Mouse (Mus musculus): ENCODE measurements at regions not wholly inside any gene's neighbourhood (a gene's known extent, or its start where the extent isn't known, plus 50 kb on each side); places are given as distances from the start of the nearest gene placed in this dataset.

DNA sequence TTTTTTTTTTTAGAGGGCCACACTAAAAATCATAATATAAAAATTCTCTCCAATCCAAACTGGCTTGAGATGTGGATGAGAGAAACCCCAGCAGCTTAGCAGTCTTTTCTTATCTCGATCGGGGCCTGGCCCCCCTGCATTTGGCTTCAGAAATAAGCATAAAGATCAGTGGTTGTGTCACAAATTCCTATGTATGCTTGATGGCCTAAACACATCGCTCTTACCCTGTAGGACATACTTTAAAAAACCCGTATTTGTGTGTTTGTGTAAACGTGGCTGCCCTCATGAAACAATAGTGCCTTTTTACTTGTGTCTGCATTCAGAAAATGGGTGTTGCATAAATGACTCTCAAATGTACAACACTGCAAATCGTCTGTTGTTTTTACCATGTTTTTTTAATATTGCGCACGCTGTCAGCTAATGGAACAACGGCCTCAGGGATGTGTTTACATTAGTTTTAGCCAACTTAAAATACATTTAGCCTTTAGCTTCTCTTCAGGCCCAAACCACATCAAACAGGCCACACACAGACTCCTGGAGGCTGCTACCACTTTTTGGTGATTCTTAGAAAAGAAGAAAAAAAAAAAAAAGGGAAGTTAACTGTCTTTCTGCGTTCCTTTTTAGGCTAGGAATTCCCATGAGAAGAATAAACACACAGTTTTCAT is 226.7 kb downstream of the Etnk1 start:
- TF ChIP-seq CTCF (IDR thresholded peaks at IDR 0.05; ENCODE audit: low read depth, low read length) (no peak), POLR2A (IDR thresholded peaks at IDR 0.05; ENCODE audit: borderline replicate concordance, low read depth, low read length) (no peak)
